Mouse (Mus musculus) embryo, embryonic 9.5 days (tissue): ENCODE measurements around the gene Kif18b.

ENCODE experiments used
- DNase-seq: peaks from one replicate; pipeline ENCODE4 v3.0.0-alpha.2; 2017; ENCODE audit errors: extremely low spot score

Gene Kif18b

DNA sequence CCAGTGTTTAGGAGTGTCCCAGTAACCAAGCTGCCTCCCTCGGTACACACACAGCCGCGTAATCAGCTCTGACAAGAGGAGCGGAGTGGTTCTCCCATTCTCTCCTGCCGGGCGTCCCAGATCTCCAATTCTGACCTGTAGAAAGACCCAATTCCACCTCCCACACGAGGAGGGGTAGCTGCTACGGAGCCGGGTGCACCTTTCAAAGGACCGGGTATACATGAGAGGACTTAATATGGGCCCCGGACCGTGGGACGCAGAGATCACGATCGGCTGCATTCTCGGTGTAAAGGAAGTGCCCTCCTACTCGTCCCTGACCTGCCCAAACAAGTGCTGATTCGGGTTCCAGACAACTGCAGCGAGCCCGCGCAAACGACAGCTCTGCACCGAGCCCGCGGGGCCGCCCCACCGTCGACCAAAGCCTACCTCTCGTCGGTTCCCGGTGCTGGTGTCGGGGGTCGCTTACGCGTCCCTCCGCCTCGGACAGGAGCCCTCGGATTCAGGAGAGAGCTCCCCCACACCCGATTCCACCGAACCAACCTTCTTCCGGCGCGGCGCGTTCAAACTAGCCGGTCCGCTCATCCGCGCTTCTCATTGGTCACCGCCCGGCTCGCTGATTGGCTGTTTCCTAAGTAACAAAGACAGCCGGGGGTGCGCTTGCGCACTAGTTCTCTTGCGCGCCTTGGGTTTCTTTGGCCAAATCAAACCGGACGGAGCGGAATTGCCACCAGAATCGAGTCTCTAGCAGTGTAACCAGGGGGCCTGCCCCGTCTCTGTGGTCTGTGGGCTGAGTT is at the start of gene Kif18b:
Gene Kif18b (minus strand): TSS at position 568 of the 794 bp plus-strand sequence.
- DNase-seq = peak; percentile 95

DNA sequence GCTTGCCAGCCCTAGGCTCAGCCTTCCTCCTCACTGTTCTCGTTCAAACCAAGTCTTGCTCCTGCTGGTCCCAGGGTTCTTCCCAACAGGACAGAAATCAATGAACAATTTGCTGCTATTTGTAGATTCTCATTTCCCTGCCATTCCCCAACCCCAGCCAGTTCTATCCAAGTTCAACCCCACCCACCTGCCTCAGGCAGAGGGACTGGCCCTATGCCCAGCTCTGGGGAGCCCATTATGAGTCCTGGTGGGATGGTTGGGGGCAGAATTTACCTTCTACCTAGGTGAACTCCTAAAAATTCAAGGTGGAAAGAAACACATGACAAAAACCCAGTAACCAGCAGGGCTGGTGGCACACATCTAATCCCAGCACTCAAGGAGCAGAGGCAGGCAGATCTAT is 47.4 kb upstream of the Kif18b start:
- DNase-seq = no peak

DNA sequence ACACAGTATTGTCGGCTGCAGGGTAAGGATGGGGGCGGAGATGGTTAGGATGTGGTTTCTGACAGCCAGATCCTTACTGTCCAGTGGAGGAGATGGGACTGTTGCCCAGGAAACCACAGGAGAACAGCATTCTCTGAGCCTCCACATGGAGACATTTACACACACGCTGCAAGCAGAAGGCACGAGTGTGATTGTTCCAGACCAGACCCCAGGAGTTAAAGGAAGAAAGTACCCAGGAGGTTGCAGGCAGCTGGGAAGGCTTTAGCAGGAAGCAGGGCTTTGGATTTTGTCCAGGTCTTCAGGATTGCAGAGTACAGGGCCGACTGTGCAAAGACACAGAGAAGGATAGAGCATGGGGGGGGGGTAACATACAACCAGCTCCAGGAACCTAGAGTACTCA is 46.7 kb upstream of the Kif18b start:
- DNase-seq = no peak

DNA sequence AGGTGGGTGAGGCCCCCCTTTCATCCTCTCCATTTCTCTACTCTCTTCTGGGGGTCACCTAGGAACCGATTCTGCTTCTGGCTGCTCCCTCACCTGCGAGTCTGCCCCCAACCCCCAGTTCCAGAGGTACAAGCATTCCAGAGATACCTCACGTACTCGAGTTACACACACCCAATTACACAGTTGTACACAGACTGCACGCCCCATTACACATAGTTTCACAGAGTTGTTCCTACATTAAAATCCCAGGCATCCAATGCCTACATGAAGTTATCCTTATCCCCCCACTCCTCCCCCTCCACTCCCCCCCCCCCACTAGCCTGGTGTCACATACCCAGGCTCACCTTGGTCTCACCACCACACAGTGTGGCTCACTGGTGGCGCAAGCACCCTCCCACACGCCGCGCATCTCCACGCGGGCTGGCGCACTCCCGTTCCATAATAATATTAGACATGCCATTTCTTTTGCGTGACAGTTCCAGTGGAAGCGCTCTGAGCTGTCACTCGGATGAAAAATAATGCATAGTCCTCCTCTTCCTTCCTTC is 39.7 kb upstream of the Kif18b start:
- DNase-seq = no peak

DNA sequence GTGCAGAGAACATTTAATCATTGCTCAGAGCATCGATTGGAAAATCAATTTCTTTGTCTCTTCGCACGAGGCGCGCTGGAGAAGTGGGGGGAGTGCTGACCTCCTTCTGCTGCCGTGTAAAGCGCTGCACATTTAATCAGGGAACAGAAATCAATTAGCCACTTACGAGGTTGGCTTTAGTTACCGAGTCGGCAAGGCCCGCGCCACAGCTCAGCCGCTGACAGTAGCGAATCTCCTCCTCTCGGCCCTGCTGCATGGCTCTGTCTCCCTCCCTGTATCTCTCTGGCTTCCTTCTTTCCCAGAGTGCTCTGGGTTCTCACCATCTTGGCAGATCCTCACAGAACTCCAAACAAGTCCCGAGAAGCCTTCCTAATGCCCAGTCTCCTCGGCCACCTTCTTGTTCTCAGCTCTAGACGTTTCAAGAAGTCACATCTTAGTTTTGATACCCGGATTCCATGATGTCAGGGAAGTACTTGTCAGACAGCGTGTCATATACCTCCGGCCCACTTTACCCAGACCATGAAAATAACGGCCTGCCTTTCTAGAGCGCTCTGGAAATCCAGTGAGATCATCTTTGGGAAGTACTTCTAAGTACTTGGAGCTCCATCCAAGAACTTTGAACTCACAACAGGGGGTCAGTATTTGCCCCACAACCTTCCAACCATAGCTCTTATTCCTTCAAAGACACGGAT is 39.1 kb upstream of the Kif18b start:
- peak; percentile 54 for DNase-seq

DNA sequence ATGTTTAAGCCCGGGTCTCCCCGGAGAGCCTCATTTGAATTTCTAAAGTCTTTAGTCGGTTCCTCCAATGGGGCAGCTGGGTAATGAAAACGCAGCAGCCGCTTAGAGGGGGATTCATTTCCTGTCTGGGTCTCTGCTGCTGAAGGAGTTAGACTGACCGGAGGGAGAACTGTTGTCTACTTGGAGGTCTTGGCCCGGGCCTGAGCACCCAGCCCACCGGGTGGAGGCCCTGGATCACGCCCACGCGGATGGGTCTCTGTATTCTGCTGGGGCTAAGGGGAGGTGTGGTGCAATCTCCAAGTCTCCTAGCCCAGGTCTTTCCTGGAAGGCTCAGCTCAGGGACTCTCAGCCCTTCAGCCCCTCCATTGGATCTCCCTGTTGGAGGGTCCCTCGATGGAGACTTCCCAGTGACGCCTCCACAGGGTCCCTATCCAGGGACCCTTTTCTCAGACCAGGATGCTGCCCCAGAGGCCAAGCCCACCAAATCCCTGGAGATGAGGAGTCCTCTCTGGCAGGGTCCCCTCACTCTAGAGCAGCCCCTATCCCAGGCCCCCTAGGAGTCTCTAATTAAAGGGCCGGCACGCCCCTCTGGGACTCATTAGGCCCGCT is 38.4 kb upstream of the Kif18b start:
- no peak for DNase-seq

DNA sequence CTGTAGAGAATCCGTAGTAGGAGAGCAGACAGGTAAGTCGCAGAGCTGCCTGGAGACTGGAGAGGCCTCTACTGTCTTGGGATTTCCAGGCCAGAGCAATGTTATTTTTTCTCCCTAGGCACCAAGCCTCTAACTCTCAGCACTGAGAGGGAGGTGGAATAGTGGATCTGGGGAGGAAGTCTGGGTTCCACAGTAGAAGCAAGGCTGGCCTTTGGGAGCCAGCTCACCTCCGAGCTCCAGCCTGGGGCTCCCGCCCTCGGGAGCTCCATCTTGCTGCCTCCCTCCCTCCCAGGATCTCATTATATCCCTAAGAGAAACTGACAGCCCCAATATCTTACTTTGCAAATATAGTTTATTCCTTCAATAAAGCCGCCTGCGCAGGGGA is 37.9 kb upstream of the Kif18b start:
- DNase-seq = no peak

DNA sequence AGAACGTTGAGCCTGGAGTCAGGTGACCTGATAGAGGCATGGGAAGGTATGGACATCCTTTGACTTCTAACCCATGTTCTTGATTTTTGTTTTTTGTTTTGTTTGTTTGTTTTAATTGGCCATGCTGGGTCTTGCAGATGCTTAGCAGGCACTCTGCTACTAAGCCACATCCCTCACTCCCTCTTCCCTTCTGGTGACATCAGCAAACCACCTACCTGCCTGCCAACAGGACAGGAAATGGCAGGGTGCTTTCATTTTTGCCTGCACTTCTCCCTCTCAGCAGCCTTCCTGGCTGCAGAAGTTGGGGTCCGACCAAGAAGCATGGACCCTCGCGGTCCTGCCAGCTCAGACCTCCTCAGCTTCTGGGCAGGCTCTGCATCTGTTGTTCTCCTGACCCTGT is 36.2 kb upstream of the Kif18b start:
- DNase-seq = no peak

DNA sequence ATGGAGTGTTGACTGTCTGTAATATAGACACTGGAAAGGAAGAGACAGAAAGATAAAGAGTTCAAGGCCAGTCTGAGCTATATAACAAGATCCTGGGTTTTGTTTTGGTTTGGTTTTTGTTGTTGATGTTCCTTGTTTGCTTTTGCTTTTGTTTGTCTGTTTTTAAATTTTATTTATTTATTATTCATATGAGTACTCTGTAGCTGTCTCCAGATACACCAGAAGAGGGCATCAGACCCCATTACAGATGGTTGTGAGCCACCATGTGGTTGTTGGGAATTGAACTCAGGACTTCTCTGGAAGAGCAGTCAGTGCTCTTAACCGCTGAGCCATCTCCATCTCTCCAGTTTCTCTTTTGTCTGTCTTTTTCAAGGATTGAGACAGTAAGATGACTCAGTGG is 33.9 kb upstream of the Kif18b start:
- no peak for DNase-seq

DNA sequence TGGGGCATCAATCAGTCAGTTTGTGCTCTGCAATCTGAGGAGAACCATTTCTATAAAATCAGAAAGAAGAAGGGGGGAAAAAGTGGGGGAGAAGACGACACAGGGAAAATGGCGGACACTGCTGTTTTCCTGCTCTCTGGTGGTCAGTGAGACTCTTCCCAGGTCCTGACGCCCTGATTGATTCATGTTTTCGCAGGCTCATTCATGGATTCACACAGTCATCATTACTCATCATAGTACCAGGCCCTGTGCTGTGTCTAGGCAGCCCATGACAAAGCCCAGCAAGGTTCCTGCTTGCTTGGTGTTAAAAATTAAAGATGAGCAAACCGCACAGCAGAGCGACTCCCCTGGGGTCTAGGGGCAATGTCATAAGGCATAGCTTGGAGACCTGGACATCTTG is 33.5 kb upstream of the Kif18b start:
- no peak for DNase-seq

DNA sequence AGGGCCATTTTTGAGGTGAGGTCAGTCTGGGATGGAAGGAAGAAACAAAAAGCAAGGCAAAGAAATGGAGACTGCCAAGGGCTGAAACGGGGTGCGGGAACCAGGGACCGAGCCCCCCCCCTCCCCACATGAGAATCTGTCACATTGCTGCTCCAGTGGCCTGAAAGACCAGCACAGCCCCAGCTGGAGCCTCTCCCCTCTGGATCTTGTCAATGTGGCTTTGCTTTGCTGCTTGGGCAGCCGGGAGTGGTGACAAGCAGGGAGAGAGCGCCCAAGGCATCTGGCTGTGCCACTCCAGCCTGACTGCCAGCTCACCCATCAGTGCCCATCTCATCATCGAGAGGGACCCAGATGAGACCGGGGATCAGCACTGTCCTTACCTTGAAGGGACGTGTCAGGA is 32.8 kb upstream of the Kif18b start:
- DNase-seq = no peak

DNA sequence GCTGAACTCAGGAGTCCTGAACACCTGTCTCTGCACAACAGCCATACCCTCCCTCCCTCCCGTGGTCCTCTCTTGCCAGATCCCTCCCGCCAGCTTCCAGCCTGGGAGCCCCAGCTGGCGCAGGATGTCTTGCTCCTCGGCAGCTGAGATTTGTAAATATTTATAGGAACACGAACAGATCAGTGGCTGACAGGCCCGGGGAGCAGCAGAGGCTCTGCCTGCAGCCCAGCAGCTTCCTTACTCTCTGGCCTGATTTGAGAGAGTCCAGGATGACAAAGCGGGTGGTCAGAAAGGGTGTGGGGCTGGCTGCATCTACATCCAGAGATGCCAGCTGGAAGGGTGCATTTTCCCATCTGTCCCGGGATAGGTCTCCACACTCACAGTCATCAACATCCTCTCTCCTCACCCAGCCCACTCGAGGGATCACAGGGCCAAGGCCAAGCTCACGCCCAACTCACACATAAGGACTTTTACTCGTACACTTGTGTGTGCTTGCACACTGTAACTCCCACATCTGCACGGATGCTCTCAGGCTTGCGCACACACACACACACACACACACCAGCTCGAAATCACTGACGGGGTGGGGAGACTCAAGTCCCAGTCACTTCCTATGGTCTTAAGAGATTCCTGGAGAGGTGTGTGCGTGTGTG is 32.2 kb upstream of the Kif18b start:
- DNase-seq = no peak

DNA sequence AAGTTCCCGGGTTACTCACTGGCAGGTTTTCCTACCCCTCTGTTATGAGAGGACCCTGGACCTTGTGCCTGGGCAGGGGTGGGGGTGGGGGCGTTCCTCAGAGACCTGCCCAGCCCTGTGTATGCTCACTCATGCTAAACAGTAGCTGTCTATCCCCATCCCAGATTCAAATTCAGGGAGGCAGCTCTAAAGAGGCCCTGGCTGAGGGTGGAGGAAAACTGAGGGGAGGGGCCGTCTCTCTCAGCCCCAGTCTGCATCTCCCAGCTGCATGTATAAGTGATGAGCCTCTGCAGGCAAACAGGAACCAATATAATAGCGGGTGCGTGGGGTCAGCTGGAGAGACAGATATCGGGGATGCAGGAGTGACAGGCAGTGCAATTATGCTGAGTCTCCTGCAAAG is 28.0 kb upstream of the Kif18b start:
- no peak for DNase-seq

DNA sequence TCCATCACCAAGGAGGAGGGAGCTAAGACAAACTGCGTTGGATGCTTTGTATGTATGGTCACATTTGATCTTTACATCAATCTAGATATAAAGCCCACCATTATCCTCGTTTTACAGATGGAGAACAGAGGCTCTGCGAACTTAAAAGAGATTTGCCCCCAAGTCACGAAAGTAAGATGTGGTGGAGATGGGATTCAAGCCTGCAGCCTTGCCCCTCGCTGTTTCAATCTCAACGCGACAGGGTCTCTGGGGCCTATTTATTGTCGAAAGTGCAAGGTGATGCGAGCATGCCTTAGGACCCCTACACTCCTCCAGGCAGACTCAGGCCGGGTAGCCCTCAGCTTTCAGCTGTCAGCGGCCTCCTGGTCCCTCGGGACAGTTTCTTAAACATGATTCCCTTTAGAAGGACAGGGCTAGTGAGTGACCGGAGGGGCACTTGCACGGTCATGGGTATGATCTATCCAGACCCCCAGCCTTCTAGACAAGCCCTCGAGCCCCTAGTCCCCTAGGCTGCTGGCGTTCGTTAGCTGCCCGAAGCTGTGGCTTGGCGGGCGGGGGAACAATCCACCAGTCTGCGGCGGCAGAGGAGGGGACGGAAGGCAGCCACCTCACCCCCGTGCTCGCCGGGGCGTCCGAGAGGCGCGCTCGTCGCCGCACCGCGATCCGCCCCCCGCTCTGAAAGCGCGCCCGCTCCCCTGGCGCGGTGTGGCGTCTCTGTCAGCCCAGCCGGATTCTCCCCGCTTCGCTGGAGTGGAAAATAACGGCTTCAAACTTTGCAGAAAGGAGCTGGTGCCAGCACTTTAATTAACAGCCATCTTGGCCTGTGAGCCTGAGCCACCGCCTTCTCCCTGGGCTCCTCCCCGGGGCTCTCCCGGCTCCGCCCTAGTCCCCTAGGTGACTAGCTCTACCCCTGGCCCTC is 23.4 kb upstream of the Kif18b start:
- DNase-seq = peak; percentile 45

DNA sequence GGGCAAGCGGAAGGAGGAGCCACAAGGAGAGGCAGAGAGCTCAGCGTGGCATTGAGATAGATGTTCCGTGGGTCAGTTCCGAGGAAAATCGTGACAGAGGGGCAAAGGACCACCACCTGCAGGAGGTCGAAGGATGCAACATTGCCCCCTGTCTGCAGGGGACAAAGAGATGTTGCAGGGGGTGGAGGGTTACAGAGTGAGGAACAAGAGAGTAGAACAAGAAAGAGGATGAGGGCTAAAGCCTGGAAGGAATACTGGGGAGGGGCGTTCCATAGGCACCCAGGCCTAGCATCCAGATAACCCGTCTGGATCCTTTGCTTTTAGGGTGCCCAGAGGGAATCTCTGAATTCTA is 22.0 kb upstream of the Kif18b start:
- no peak for DNase-seq

DNA sequence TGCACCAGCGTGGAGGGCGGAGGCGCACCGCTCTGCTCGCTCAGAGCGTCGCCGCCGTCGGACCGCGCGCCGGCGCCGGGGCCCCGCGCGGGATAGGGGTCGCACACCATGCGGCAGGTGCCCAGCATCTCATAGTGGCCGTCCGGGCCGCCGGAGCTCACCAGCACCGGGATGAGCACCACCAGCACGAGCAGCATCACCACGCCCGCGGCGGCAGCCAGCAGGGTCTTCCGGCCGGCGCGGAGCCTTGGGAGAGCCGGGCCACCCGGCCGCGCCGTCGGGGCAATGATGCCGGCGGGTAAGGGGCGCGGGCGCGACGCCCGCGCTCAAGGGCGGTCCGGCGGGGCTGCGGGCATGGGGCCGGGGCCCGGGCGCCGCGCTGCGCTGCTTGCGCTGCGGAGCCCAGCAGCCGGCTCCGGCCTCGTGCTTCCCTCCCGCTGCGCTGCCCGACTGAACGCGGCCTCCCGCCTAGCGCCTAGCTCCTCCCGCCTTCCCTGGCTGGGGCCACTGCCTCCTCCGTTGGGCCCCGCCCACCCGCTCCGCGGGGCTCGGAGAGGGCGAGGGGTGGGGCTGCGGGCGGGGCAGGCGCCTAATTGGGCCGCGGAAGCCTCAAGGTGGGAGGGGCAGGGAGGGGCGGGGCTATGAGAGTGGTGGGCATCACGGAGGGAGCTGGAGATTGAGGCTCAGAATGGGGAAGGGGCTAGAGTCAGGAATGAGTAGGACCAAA is 21.5 kb upstream of the Kif18b start, which contains the start of gene C1ql1:
Gene C1ql1 (minus strand): TSS at position 424 of the 727 bp plus-strand sequence.
- peak; percentile 94 for DNase-seq

DNA sequence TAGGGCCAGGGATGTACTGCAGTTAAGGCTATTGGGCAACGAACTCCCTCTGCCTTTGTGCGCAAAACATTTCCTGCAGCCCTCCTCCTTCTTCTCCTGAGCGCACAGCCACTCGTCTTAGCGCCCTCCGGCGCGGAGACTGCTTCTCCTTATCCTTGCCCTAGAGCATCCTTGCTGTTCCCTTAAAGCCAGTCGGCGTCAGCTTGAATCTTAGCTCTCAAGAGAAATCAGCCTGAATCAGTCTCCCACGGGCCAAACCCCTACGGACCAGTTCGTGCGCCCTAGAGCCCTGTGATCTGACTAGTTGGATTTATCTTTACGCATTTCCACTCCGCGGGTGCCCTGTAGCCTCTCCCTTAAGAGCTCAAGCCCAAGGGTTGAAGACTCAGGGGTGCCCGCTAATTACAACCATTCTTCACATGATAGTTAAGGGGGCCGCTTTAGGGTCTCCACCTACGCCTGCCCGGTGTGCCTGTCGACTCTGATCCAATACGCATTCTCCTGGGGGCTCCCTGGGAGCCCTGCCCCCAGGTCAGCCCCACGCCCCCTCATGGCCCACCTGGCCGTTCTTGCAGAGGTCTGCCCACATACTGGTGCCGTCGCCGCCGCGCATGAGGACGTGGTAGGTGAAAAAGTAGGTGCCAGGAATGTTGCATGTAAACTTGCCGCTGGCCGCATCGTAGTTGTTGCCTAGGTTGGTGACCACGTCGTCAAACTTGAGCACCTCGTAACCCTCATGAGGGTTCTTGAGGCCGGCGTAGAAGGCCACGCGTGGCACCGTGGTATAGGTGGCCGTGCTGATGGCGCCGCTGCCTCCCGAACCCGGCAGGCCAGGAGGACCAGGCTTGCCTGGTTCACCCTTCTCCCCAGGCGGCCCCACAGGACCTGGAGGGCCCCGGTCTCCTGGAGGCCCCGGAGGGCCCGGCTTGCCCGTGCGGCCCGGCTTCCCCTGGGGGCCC is 20.7 kb upstream of the Kif18b start:
- DNase-seq = peak; percentile 15

DNA sequence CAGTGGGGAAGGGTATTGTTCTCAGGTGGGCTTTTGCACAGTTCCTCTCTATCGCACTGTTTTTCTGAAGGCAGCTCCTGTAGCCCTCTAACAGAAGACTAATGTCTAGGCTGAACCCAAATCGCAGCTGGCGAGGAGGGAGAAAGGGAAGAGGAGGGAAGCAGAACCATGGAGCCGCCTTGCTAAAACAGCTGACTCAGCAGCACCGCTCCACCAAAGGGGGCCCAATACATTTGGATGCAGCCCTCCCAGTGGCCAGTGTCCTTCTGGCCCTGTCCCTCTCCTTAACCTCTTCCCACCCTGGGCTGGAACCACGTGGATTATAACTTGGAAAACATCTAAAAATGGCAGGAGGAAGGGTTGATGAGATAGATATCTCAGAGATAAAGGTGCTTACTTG is 16.3 kb upstream of the Kif18b start:
- no peak for DNase-seq

DNA sequence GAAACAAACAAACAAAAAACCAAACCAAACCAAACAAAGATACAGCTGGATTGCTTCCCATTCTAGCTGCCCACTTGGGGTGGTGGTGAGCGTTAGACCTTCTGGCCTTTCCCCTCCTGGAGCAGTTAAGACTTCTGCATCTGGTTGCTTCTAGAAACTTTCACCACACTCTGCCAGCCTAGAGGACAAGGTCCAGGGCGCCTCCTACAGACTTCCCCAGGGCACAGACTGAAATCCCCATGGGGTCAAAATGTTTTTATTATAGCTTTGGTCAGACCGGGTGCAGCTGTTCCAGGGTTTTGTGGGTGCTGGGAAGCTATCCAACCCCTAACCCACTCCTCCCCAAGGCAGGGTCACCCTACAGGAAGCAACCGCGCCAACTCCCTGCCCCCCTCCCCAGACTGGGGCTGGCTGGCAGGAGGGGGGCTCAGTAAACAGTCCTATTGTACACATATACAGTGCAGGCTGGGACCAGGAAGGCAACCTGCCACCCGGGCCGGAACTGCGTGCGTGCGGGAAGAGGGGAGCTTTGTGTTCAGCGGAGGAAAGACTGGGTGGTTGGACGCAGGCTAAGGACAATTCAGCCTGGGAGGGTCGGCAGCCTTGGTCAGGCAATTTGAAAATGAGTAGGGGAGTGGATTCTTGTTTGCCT is 14.2 kb upstream of the Kif18b start:
- no peak for DNase-seq
